Mouse (Mus musculus) lung, postnatal 25 days (tissue): ENCODE data around the gene Gsdmc4.
"Not testable (repeated sequence)": the region's sequence is repeated elsewhere in the genome, so short reads cannot be mapped to it uniquely, and the experiment has no call there.

Experiments used
- DNase-seq: peaks from one replicate; pipeline ENCODE4 v3.0.0; 2022; ENCODE audit warnings: low spot score

Gsdmc4 gene

GRCm38 (mm10) chr15:63912197-63912596 is at the start of gene Gsdmc4:
Gene Gsdmc4 (minus strand): TSS chr15:63912297.
- not testable (repeated sequence) for DNase-seq

DNA sequence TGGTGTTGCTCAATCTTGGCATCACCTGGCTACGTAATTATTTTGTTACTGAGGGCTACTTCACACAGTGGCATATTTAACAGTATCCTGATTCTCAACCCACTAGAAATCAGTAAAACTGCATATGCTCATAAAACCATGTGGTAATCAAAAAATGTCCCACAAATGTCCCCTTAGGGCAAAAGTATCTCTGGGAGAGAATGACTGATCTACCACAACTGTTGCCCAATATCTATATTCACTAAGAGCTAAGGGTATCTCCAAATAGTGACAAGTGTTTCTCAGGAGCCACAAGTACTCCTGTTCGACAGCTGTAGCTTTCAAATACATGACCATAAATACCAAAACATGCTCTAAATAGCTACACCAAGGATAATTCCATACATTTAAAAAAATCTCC is 48.4 kb upstream of the Gsdmc4 start:
- no peak for DNase-seq

DNA sequence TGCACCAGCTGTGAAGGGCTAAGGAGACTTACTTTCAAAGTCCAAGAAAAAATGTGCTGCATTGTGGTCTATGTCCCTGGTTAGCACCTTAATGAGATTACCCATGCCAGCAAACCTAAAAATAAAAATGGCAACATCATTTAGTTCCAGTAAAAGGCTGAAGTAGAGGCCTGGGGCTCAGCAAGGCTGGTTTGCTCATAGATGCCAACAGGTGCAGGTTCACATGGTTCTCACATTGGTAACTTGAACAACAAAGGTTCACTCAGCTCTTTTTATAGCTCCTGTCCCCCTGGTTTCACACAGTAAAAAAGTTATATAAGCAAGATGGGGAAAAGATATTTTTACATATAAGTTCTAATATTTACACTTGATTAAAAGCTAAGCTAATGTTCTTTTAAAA is 45.5 kb upstream of the Gsdmc4 start:
- no peak for DNase-seq

DNA sequence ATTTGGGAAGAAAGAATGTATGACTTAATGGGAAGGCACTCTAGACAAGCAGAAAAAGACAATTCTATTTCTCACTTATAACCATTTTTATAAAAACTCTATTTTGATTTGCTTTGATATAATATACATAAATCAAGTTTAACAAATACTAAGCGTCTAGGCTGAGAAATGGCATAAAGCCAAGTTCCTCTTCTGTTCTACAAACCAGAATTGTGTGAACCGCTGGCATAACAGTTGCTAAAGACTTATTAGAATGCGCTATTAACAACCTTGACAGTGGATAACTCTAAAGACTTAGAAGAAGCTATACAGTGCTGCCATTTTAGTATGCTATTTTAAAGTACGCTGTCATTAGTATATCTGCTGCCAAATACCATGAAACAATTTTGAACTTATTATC is 41.2 kb upstream of the Gsdmc4 start:
- DNase-seq: no peak

DNA sequence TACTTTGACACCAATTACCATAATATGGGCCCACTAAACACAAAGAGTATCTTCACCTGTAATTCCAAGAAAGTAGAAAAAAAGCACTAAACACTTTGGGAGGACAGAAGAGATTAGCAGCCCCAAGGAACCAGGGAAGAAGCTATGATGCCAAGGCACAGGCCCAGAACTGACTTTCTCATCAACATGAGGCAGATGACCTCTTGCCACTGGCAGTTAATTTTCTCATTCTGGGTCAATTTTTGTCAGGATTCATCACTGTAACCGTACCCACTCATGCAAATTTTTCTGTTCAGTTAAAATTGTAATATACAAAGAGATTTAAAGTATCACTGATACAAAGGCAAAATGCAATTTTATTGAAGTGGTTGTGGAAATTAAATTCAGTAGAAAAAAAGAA is 29.1 kb upstream of the Gsdmc4 start:
- no peak for DNase-seq

- no peak for DNase-seq
These were observed 20.6 kb upstream of the Gsdmc4 start for GRCm38 (mm10) chr15:63932656-63933055.

DNA sequence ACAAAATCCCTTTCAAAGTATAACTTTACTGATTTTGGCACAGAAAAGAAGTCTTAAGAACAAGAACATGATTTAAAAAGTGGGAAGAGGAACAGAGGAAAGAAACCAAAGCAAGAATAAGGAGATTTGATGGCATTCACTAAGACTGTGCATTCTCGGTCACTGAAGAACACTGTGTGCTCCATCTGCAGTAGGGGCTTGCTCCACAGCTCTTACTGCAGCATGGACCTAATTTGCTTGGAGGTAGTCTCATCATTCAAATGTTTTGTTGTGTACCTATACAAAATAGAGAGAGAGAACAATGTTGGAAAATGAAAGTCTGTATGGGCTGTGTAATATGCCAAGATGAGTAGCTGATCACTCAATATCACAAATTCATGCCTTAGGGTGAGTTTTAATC is 19.3 kb upstream of the Gsdmc4 start:
- DNase-seq: no peak

GRCm38 (mm10) chr15:63930107-63931041 is 18.3 kb upstream of the Gsdmc4 start:
- DNase-seq: no peak

- no peak for DNase-seq
These were observed 14.1 kb upstream of the Gsdmc4 start for GRCm38 (mm10) chr15:63926201-63926600.

DNA sequence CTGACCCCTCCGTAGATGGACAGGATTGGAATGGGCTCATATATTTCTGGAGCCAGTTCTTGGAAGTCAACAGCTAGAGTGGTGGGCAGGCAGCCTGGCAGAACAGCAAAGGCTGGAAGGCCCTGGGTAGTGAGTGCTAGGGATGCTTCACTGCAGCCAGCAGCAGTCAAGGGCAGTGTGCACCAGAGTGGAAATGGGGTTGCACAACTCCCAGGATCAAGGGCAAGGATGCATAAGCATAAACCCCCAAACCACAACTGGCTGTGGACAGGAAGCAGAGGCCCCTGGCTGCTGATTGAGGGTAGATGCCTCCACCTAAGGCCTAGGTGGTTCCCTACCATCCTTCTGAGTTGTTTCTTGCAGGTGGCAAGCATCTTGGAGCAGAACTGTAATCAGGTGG is 12.4 kb upstream of the Gsdmc4 start:
- no peak for DNase-seq

DNA sequence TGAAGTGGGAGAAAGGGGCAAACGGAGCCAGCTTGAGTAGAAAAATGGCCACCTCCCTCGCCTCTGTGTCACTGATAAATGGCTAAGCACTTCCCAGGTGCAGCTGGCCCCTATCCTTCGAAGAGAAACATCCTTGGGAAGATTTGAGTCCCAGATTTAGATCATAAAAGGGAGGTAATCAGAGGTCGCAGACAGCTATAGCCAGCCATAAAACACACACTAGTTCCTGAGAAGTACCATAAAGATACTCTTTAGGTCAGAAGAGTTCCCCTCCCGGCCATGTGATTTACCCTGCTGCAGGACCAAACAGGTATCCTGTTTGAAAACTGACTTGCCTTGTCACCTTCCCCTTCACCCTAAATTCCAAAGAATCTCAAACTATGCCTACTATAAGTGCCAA is 9.5 kb upstream of the Gsdmc4 start:
- not testable (repeated sequence) for DNase-seq

DNA sequence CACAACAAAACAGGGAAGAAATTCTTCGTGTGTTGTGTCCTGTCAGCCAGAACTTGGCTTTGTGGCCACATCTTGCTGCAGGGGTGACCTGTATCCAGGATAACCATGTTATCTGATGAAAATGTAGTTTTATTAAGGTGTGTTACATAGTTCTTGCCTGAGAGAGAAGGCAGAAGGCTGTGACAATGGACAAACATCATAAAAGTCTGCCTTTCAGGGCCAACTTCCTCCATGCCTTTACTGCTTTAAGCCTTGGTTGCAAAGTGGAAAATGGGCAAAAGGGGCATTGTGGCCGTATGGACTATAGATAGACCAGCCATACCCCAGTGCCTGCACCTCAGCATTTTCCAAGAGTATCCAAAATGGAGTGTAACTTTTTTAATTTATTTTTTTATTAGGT is 7.6 kb upstream of the Gsdmc4 start:
- DNase-seq: not testable (repeated sequence)

DNA sequence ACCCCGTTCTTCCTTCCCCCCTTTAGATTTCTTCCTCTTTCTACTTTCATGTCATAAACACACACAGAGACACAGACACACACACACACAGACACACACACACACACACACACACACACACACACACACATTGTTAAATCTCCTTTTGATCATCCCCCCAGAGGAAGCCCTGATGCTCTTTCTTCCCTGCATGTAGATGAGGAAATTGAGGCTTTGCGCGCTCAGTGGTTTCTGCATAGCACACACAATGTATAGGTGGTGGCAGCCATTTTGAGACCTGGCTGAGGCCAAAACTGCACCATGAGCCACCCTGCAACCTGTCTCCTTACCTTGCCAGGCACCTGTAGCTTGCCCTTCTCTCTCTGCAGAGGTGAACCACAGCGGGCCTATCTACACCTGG is 4.5 kb upstream of the Gsdmc4 start:
- DNase-seq: not testable (repeated sequence)

DNA sequence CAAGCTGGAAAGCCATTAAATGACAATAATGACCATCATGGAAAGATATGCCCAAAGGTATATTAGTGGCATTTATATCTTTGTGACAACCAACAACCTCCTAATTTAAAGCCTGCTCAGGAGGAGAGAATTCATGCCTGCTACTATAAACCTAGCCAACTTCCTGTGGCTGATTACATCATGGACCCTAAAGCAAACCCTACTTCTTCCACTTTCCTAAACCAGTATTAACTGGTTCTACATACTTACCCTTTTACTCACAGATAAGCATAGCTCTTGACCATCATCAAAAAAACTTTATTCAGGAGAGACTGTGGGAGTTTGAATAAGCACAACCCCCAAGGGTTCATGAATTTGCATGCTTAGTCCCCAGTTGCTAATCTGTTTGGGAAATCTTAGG is 2.2 kb downstream of the Gsdmc4 start:
- DNase-seq: not testable (repeated sequence)

- DNase-seq: peak; percentile 2
These were observed 16.3 kb downstream of the Gsdmc4 start for GRCm38 (mm10) chr15:63895560-63896353.

DNA sequence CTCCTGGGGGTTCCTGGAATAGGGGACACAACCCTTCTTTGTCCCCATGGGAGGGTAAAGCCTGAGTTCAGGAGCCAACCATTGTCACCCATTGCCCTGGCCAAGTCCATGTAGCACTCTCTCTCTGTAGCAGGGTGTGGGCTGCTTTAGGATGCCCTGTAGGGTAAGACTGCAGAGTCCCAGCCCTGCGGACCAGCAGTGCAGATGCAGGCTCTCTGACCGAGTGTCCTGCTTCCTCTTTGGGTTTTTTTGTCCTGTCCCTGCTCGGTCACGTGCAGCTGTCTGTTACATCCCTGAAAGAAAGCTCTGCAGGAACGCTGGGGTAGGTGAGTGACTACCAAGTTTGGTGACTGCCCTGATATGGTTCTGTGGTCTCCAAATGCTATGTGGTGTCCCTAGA is 23.7 kb downstream of the Gsdmc4 start:
- DNase-seq: not testable (repeated sequence)

DNA sequence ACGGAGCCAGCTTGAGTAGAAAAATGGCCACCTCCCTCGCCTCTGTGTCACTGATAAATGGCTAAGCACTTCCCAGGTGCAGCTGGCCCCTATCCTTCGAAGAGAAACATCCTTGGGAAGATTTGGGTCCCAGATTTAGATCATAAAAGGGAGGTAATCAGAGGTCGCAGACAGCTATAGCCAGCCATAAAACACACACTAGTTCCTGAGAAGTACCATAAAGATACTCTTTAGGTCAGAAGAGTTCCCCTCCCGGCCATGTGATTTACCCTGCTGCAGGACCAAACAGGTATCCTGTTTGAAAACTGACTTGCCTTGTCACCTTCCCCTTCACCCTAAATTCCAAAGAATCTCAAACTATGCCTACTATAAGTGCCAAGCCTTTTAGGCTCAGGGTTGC is 24.1 kb downstream of the Gsdmc4 start:
- DNase-seq: not testable (repeated sequence)

GRCm38 (mm10) chr15:63878458-63878857 is 33.6 kb downstream of the Gsdmc4 start, which contains the start of gene Gsdmc3:
Gene Gsdmc3 (minus strand): TSS chr15:63878558.
- DNase-seq: not testable (repeated sequence)

DNA sequence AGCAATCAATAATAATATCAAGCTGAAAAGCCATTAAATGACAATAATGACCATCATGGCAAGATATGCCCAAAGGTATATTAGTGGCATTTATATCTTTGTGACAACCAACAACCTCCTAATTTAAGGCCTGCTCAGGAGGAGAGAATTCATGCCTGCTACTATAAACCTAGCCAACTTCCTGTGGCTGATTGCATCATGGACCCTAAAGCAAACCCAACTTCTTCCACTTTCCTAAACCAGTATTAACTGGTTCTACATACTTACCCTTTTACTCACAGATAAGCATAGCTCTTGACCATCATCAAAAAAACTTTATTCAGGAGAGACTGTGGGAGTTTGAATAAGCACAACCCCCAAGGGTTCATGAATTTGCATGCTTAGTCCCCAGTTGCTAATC is 35.9 kb downstream of the Gsdmc4 start:
- not testable (repeated sequence) for DNase-seq

- DNase-seq: not testable (repeated sequence)
These were observed 50.1 kb downstream of the Gsdmc4 start for GRCm38 (mm10) chr15:63861965-63862364.
